Mouse (Mus musculus): ENCODE data around the gene Ces3a. TPM values are rescaled to one million over a fixed set of nuclear protein-coding genes. Genes with fewer than 3 reads are reported as not detected.

The Ces3a gene
- polyA plus RNA-seq (2015; fragmentation: Nextera tagmentation; extraction: Ambion mirVana) = not detected in 2 replicates

GRCm38 (mm10) chr8:105048371-105048854 is at the start of gene Ces3a:
TSS of gene Ces3a (plus strand) at chr8:105048601.
- Histone ChIP-seq H3K27ac (no peak within 1 kb of the TSS), H3K9ac (no peak within 1 kb of the TSS), H3K27me3 (no peaks in the 10 kb centered on the region), H3K36me3 (no peaks in the 10 kb centered on the region), H3K4me1 (replicated peaks) (no peaks in the 10 kb centered on the region), H3K9me3 (no peaks in the 10 kb centered on the region), H3K4me3 (no peak within 1 kb of the TSS), H3K4me2 (no peak within 1 kb of the TSS)
- 82% methylated on average over 3 of the region's 3 CpGs for WGBS
- ATAC-seq (ENCODE audit: low FRiP score) = no peak

GRCm38 (mm10) chr8:104999183-104999582 is 49.2 kb upstream of the Ces3a start:
- Histone ChIP-seq H3K4me3 (no peak overlapping the region), H3K27me3 (no peaks in the 10 kb centered on the region), H3K9me3 (no peaks in the 10 kb centered on the region), H3K36me3 (no peaks in the 10 kb centered on the region), H3K4me2 (no peak overlapping the region), H3K9ac (no peak overlapping the region), H3K27ac (no peak overlapping the region), H3K4me1 (replicated peaks) (no peaks in the 10 kb centered on the region)
- no peak for ATAC-seq (ENCODE audit: low FRiP score)
- 87% methylated on average over 6 of the region's 6 CpGs for WGBS

- Histone ChIP-seq H3K9me3 (no peaks in the 10 kb centered on the region), H3K36me3 (no peaks in the 10 kb centered on the region), H3K4me3 (no peak within 1 kb of the TSS), H3K9ac (no peak within 1 kb of the TSS), H3K4me2 (no peak within 1 kb of the TSS), H3K27ac (no peak within 1 kb of the TSS), H3K27me3 (no peaks in the 10 kb centered on the region), H3K4me1 (replicated peaks) (no peaks in the 10 kb centered on the region)
- whole genome bisulfite sequencing = 86% methylated on average over 7 of the region's 7 CpGs
- no peak for ATAC-seq (ENCODE audit: low FRiP score)
Measured at GRCm38 (mm10) chr8:105000586-105000985, 47.8 kb upstream of the Ces3a start, which contains the start of gene Ces2h. TSS of gene Ces2h (plus strand) at chr8:105000853.

- no peak for ATAC-seq (ENCODE audit: low FRiP score)
- H3K9ac ChIP-seq = no peak overlapping the region
- no peaks in the 10 kb centered on the region for H3K4me1 ChIP-seq (replicated peaks)
- H3K4me2 ChIP-seq = no peak overlapping the region
- peaks cover 13% of the 10 kb centered on the region; the same call in 1 of the 2 replicates for H3K9me3 ChIP-seq
- no peaks in the 10 kb centered on the region for H3K27me3 ChIP-seq
- no peak overlapping the region for H3K27ac ChIP-seq
- no peak overlapping the region for H3K4me3 ChIP-seq
- no peaks in the 10 kb centered on the region for H3K36me3 ChIP-seq
- 89% methylated on average over 2 of the region's 2 CpGs for WGBS
Measured at GRCm38 (mm10) chr8:105010000-105010399, 38.4 kb upstream of the Ces3a start.

- no peak overlapping the region for H3K9ac ChIP-seq
- 79% methylated on average over 12 of the region's 12 CpGs for WGBS
Measured at GRCm38 (mm10) chr8:105011136-105011535, 37.3 kb upstream of the Ces3a start.

GRCm38 (mm10) chr8:105014391-105014790 is 34.0 kb upstream of the Ces3a start:
- peaks cover 3% of the 10 kb centered on the region; the same call in 1 of the 2 replicates for H3K9me3 ChIP-seq
- WGBS = 94% methylated on average over 5 of the region's 5 CpGs
- H3K4me2 ChIP-seq = no peak overlapping the region
- ATAC-seq (ENCODE audit: low FRiP score) = no peak
- no peaks in the 10 kb centered on the region for H3K36me3 ChIP-seq
- no peaks in the 10 kb centered on the region for H3K4me1 ChIP-seq (replicated peaks)
- H3K4me3 ChIP-seq = no peak overlapping the region
- H3K27me3 ChIP-seq = no peaks in the 10 kb centered on the region
- H3K27ac ChIP-seq = no peak overlapping the region
- H3K9ac ChIP-seq = no peak overlapping the region

More at GRCm38 (mm10) chr8:105011136-105011535, 37.3 kb upstream of the Ces3a start:
- no peak overlapping the region for H3K4me3 ChIP-seq
- no peaks in the 10 kb centered on the region for H3K27me3 ChIP-seq
- H3K9me3 ChIP-seq = peaks cover 13% of the 10 kb centered on the region; the same call in 1 of the 2 replicates
- no peaks in the 10 kb centered on the region for H3K36me3 ChIP-seq
- no peaks in the 10 kb centered on the region for H3K4me1 ChIP-seq (replicated peaks)
- no peak overlapping the region for H3K4me2 ChIP-seq
- no peak overlapping the region for H3K27ac ChIP-seq
- ATAC-seq (ENCODE audit: low FRiP score) = no peak

GRCm38 (mm10) chr8:105021954-105022353 is 26.4 kb upstream of the Ces3a start:
- no peak for ATAC-seq (ENCODE audit: low FRiP score)
- Histone ChIP-seq H3K4me1 (replicated peaks) (no peaks in the 10 kb centered on the region), H3K9me3 (no peaks in the 10 kb centered on the region), H3K36me3 (no peaks in the 10 kb centered on the region), H3K27me3 (no peaks in the 10 kb centered on the region), H3K4me2 (no peak overlapping the region), H3K27ac (no peak overlapping the region), H3K4me3 (no peak overlapping the region), H3K9ac (no peak overlapping the region)
- 94% methylated on average over 1 of the region's 1 CpGs for WGBS

- ATAC-seq (ENCODE audit: low FRiP score) = no peak
Measured at GRCm38 (mm10) chr8:105023087-105023486, 25.3 kb upstream of the Ces3a start.

GRCm38 (mm10) chr8:105025050-105025449 is 23.4 kb upstream of the Ces3a start:
- no peak overlapping the region for H3K27ac ChIP-seq
- no peak for ATAC-seq (ENCODE audit: low FRiP score)
- H3K36me3 ChIP-seq = no peaks in the 10 kb centered on the region
- H3K9ac ChIP-seq = no peak overlapping the region
- H3K27me3 ChIP-seq = no peaks in the 10 kb centered on the region
- H3K4me1 ChIP-seq (replicated peaks) = no peaks in the 10 kb centered on the region
- no peak overlapping the region for H3K4me2 ChIP-seq
- H3K9me3 ChIP-seq = no peaks in the 10 kb centered on the region
- no peak overlapping the region for H3K4me3 ChIP-seq
- 71% methylated on average over 2 of the region's 2 CpGs for WGBS

More at GRCm38 (mm10) chr8:105023087-105023486, 25.3 kb upstream of the Ces3a start:
- WGBS = 80% methylated on average over 1 of the region's 1 CpGs
- Histone ChIP-seq H3K27ac (no peak overlapping the region), H3K4me2 (no peak overlapping the region), H3K9me3 (no peaks in the 10 kb centered on the region), H3K4me1 (replicated peaks) (no peaks in the 10 kb centered on the region), H3K4me3 (no peak overlapping the region), H3K27me3 (no peaks in the 10 kb centered on the region), H3K36me3 (no peaks in the 10 kb centered on the region), H3K9ac (no peak overlapping the region)

GRCm38 (mm10) chr8:105043510-105043909 is 4.9 kb upstream of the Ces3a start:
- 70% methylated on average over 1 of the region's 1 CpGs for WGBS
- Histone ChIP-seq H3K4me3 (no peak overlapping the region), H3K9me3 (no peaks in the 10 kb centered on the region), H3K4me1 (replicated peaks) (no peaks in the 10 kb centered on the region), H3K36me3 (no peaks in the 10 kb centered on the region), H3K4me2 (no peak overlapping the region), H3K27ac (no peak overlapping the region), H3K27me3 (no peaks in the 10 kb centered on the region), H3K9ac (no peak overlapping the region)
- ATAC-seq (ENCODE audit: low FRiP score) = no peak

- 85% methylated on average over 3 of the region's 3 CpGs for WGBS
- Histone ChIP-seq H3K27me3 (no peaks in the 10 kb centered on the region), H3K36me3 (no peaks in the 10 kb centered on the region), H3K4me1 (replicated peaks) (no peaks in the 10 kb centered on the region), H3K27ac (no peak overlapping the region), H3K4me2 (no peak overlapping the region), H3K9me3 (no peaks in the 10 kb centered on the region), H3K9ac (no peak overlapping the region), H3K4me3 (no peak overlapping the region)
- ATAC-seq (ENCODE audit: low FRiP score) = no peak
Measured at GRCm38 (mm10) chr8:105045824-105046401, 2.5 kb upstream of the Ces3a start.

GRCm38 (mm10) chr8:105056211-105056610 is 7.8 kb downstream of the Ces3a start:
- Histone ChIP-seq H3K4me2 (no peak overlapping the region), H3K4me3 (no peak overlapping the region), H3K36me3 (no peaks in the 10 kb centered on the region), H3K4me1 (replicated peaks) (no peaks in the 10 kb centered on the region), H3K9me3 (no peaks in the 10 kb centered on the region), H3K9ac (no peak overlapping the region), H3K27ac (no peak overlapping the region), H3K27me3 (no peaks in the 10 kb centered on the region)
- 94% methylated on average over 4 of the region's 4 CpGs for WGBS
- ATAC-seq (ENCODE audit: low FRiP score) = no peak

- Histone ChIP-seq H3K36me3 (no peaks in the 10 kb centered on the region), H3K27ac (no peak overlapping the region), H3K4me2 (no peak overlapping the region), H3K27me3 (no peaks in the 10 kb centered on the region), H3K9ac (no peak overlapping the region), H3K9me3 (no peaks in the 10 kb centered on the region), H3K4me3 (no peak overlapping the region), H3K4me1 (replicated peaks) (no peaks in the 10 kb centered on the region)
- ATAC-seq (ENCODE audit: low FRiP score) = no peak
Measured at GRCm38 (mm10) chr8:105060056-105060455, 11.7 kb downstream of the Ces3a start.
